Mouse (Mus musculus) urinary bladder, postnatal 4 days (tissue): ENCODE results near the gene Fam126b.
"Not testable (repeated sequence)": the region's sequence is repeated elsewhere in the genome, so short reads cannot be mapped to it uniquely, and the experiment has no call there.

Experiments
- DNase-seq, 2 experiments: peaks; one replicate each; pipeline ENCODE4 v3.0.0; 2021 to 2022; ENCODE audit warnings: low spot score in 2 of 2

The Fam126b gene

GRCm38 (mm10) chr1:58570437-58570836 lies 15.7 kb downstream of the Fam126b start:
- no peak for DNase-seq

GRCm38 (mm10) chr1:58568456-58569130 lies 17.5 kb downstream of the Fam126b start:
- no peak for DNase-seq

DNA sequence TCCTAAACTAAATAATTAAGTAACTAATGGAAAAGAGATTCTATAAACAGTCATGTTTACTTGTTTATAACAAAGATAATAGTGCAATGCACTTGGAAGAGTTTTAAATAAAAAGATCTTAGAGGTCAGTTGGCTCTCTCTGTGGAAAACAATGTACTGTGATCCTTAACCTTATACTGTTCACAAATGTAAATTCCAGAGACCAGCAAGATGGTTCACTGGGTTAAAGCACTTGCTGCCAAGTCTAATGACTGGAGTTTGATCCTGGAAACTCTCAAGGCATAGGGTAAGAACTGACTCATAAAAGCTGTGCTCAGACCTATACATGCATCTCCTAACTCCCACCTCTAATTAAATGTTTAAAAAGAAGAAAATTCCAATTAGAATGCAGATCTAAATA lies 19.5 kb downstream of the Fam126b start:
- no peak for DNase-seq

DNA sequence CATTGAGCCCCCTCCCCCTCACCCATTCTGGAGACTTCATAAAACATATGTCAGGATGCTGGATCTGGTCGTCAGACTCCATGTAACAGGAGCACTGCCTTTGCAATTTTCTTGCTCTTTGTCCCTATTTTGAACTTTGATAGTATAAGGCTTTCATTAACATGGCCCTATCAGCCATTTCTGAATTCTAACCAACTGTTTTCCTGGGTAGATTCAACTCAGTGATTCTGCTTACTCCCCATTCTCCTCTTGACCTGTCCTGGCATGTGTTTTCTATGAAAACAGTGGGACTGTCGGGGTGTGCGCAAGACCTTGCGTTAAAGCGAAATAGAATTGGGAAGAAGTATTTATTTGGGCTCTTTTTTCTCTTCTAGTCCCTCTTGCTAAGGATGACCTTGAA lies 21.1 kb downstream of the Fam126b start:
- DNase-seq, result no peak

GRCm38 (mm10) chr1:58562455-58562854 lies 23.7 kb downstream of the Fam126b start:
- DNase-seq, result no peak

DNA sequence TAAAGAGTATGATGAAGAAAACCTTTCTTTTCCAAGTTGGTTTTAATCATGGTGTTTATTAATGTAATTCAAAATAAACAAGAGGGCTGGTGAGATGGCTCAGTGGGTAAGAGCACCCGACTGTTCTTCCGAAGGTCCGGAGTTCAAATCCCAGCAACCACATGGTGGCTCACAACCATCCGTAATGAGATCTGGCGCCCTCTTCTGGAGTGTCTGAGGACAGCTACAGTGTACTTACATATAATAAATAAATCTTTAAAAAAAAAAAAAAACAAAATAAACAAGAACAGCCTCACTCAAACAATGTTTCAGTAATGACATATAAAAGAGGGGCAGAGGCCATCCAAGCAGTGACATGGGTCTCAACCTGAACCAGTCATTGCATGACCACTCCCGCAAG lies 25.8 kb downstream of the Fam126b start:
- not testable (repeated sequence) for DNase-seq

GRCm38 (mm10) chr1:58541386-58541785 lies 44.7 kb downstream of the Fam126b start:
- DNase-seq, result no peak

- DNase-seq, result no peak
Measured at GRCm38 (mm10) chr1:58507249-58507648, 78.9 kb downstream of the Fam126b start.

DNA sequence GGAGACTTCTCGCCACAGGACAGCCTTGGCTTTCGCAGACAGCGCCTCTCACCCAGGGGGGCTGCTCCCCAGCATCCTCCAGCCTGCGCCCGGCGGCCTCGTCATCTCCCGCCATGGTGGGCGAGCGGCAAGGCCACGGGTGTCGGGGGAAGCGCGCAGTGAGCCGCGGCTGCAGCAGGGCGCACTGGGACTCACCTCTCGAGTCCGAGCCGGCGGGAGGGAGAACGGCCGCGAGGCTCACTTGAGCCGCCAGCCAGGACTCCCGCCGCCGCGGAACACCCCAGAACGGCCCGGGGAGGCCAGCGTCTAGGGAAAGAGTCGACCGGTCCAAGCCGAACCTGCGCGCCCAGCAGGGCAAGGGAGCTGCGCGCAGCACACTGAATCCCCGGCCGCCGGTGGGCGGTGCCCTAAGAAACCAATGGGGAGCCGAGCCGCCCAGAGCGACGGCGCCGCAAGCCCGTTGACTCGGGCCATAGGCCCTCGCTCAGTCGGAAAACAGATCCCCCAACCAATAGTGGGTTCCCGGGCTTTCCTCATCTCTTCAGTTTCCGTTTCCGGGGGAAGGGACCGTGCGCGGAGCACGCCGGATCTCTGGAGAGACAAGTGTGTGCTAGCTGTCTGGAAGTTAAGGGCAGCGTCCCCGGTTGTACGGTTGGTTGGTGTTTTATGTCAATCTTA lies 81.4 kb downstream of the Fam126b start, which contains the start of gene Orc2:
Gene Orc2 (minus strand): TSS at position 533 of the 678 bp plus-strand sequence.
- DNase-seq, result peak; percentile 87 to 90

DNA sequence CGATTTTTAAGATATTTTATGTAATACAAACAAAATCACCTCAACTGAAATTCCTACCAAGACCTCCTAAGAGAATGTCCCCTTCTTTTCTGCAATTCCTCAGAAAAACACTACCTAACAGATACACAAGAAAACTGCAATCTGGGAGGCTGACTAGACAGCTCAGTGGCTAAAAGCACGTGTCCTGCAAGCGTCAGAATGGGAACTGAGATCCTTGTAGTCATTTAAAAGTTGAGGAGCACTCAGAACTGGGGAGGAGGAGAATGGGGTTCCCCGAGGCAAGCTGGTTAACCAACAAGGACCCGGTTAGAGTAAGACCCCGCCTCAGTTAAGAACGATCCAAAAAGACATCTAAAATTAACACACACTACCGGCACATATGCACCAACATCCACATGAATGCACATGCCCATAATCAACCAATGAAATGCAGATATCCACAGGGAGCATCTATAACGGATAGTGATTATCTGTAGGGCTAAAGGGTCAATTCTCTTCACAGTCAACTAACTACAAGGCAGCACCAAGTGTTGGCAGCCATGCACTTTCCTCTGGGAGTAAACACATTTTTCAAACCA lies 82.2 kb downstream of the Fam126b start:
- no peak for DNase-seq

DNA sequence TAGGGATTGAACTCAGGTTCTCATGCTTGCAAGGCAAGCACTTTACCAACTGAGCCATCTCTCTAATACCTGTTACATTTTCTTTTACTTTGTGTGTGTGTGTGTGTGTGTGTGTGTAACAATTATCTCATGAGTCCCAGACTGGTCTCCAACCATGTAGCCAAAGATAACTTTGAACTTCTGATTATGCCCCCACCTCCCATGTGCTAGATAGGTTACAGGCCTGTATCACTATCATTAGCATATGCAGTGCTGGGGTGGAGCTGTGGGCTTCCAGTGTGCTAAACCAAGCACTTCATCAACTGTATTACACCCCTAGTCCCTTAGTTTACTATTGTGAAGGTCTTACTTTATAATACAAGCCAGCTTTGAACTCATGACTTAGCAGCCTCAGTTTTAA lies 83.0 kb downstream of the Fam126b start:
- DNase-seq, result no peak

DNA sequence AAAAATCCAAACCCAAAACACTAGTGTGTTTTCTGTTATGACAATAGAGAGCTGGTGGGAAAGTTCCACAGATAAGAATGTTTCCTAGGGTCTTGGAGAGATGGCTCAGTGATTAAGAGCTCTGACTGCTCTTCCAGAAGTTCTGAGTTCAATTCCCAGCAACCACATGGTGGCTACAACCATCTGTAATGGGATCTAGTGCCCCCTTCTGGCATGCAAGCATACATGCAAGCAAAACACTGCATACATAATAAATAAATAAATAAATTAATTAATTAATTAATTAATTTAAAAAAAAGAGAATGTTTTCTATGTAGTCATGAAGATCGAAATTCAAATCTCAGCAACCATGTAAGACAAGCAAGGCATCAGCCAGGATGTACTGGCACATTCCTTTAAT lies 87.4 kb downstream of the Fam126b start:
- DNase-seq, result no peak

GRCm38 (mm10) chr1:58497678-58498077 lies 88.4 kb downstream of the Fam126b start:
- no peak for DNase-seq

DNA sequence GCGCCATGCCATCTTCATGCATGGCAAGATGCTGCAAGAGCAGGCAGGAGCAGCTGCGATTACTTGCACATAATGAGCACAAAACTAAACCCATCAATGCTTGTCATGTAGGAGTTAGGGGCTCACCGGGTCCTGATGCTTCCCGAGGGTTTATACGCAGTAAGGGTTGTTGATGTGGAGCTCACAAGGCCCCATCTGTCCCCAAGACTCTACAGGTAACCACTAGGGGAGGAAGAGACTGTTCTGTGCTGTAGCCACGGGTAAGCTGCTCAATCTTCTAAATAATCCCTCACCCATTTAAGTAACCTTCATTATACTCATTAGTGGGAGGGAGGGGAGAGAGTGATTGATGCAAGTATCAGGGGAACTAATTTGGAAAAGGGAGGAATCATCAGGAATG lies 90.5 kb downstream of the Fam126b start:
- DNase-seq, result no peak

- no peak for DNase-seq
Measured at GRCm38 (mm10) chr1:58482647-58483046, 103.5 kb downstream of the Fam126b start.

DNA sequence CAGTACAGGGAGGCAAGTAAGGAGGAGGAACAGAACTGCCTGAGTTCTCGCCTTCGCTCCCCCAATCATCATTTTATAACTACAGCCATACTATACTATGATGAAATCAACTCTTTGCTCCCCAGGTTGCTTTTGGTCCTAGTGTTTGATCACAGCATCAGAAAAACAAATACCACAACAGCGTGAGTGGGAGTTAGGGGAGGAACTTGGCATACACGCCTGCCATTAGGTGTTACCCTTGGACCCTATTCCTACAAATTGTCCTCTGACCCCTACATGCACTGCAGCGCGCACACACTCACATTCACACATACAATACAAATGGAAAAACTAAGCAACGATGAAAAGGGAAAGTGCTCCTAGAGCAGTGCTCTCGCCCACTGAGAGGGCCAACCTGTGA lies 110.5 kb downstream of the Fam126b start:
- no peak for DNase-seq
